Mouse (Mus musculus): Measurements from ENCODE around the gene Plxdc1. TPM values are rescaled to one million over a fixed set of nuclear protein-coding genes. Genes with fewer than 3 reads are reported as not detected.
A peak's percentile ranks its signal among the peaks of the same experiment; 100 is the strongest.

Plxdc1 gene
- polyA plus RNA-seq, 1 experiment from 2014 or later = 0.53 TPM

DNA sequence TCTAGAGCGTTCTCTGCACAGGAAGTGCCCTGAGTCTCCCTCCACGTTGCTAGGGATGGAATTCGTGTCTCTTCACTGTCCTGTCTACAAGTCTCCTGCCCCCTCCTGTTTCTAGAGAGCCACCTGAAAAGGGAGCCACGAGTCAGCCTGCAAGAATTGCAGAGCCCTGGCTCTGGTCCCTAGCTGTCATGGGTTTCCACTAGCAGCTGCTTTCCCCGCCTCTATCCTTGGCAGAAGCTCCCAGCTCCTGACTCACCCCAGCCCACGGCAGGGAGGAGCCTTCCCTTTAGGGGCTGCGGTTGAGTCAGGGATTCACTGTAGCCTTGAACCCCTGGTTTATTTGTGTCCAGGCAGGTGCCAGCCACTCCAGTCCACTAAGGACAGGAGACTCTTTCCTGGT, 15.0 kb downstream of the Plxdc1 start:
- ATAC-seq (ENCODE audit: insufficient read depth) (peak; percentile 82), DNase-seq (peak; percentile 87)

GRCm38 (mm10) chr11:97970771-97971170, 15.5 kb downstream of the Plxdc1 start:
- H3K9me3 ChIP-seq (ENCODE audit: low read depth, low read length) = no peaks in the 10 kb centered on the region
- no peak overlapping the region for H3K27ac ChIP-seq (ENCODE audit: low read depth)
- no peaks in the 10 kb centered on the region for H3K4me1 ChIP-seq (ENCODE audit: insufficient read depth)
- peak; percentile 48; the same call in 1 of the 2 replicates for ATAC-seq (ENCODE audit: insufficient read depth)
- H3K36me3 ChIP-seq (ENCODE audit: insufficient read depth) = no peaks in the 10 kb centered on the region
- no peak overlapping the region for H3K4me3 ChIP-seq (ENCODE audit: low read depth, low read length)
- WGBS = 57% methylated on average over 7 of the region's 7 CpGs
- DNase-seq = no peak
- no peak overlapping the region for H3K9ac ChIP-seq
- H3K4me2 ChIP-seq = peak overlapping the region; percentile 36; the same call in 1 of the 2 replicates
- TF ChIP-seq CTCF (IDR thresholded peaks at IDR 0.05; ENCODE audit: low read depth) = no peak
- H3K27me3 ChIP-seq (ENCODE audit: insufficient read depth, low read length) = no peaks in the 10 kb centered on the region

More for the DNA sequence above, 15.0 kb downstream of the Plxdc1 start:
- no peak overlapping the region for H3K27ac ChIP-seq (ENCODE audit: low read depth)
- no peaks in the 10 kb centered on the region for H3K36me3 ChIP-seq (ENCODE audit: insufficient read depth)
- H3K4me3 ChIP-seq (ENCODE audit: low read depth, low read length) = no peak overlapping the region
- H3K27me3 ChIP-seq (ENCODE audit: insufficient read depth, low read length) = no peaks in the 10 kb centered on the region
- no peaks in the 10 kb centered on the region for H3K4me1 ChIP-seq (ENCODE audit: insufficient read depth)
- no peak for TF ChIP-seq CTCF (IDR thresholded peaks at IDR 0.05; ENCODE audit: low read depth)
- 14% methylated on average over 7 of the region's 7 CpGs for WGBS
- peak overlapping the region; percentile 36 for H3K4me2 ChIP-seq
- no peak overlapping the region for H3K9ac ChIP-seq
- no peaks in the 10 kb centered on the region for H3K9me3 ChIP-seq (ENCODE audit: low read depth, low read length)

DNA sequence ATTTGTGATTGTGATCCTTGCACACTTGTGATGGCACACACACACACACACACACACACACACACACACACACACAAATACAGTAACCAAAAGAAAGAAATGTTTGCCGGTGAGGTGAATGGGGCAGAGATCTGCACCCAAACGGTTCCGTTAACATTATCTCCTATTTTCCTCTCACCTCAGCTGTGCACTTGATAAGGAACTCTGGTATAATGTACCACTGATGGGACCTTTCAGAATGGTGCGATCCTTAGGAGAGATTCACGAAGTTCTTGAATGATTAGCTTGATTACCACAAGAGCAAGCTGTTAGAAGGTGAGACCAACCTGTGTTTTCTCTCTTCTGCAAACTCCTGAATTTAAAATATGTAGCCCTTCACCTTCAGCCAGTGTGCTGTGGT, 17.9 kb downstream of the Plxdc1 start:
- no peak for TF ChIP-seq CTCF (IDR thresholded peaks at IDR 0.05; ENCODE audit: low read depth)
- DNase-seq = no peak
- no peaks in the 10 kb centered on the region for H3K9me3 ChIP-seq (ENCODE audit: low read depth, low read length)
- H3K4me1 ChIP-seq (ENCODE audit: insufficient read depth) = no peaks in the 10 kb centered on the region
- H3K36me3 ChIP-seq (ENCODE audit: insufficient read depth) = no peaks in the 10 kb centered on the region
- ATAC-seq (ENCODE audit: insufficient read depth) = no peak
- WGBS = 67% methylated on average over 5 of the region's 5 CpGs
- no peak overlapping the region for H3K4me2 ChIP-seq
- H3K27ac ChIP-seq (ENCODE audit: low read depth) = no peak overlapping the region
- H3K27me3 ChIP-seq (ENCODE audit: insufficient read depth, low read length) = no peaks in the 10 kb centered on the region
- H3K9ac ChIP-seq = no peak overlapping the region
- no peak overlapping the region for H3K4me3 ChIP-seq (ENCODE audit: low read depth, low read length)

DNA sequence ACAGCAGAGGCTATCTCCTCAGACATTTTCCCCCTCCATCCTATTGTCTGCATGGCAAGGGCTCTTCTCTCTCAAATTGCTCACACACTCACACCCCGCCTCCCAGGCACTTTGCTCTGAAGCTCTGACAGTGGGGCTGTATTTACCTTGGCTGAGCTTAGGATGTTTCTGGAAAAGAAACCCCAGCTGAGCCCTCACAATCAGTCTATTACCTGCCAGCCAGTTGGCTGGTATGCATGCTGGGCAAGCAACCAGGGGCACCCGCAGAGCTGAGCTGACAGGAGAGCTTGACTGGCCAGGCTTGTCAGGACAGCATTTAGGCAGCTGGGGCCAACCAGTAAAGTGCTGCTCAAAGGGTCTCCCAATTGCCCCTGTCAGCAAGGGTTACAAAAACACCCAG, 19.1 kb downstream of the Plxdc1 start:
- Histone ChIP-seq H3K4me2 (no peak overlapping the region), H3K4me1 (ENCODE audit: insufficient read depth) (no peaks in the 10 kb centered on the region), H3K4me3 (ENCODE audit: low read depth, low read length) (no peak overlapping the region), H3K9ac (no peak overlapping the region), H3K27ac (ENCODE audit: low read depth) (no peak overlapping the region), H3K27me3 (ENCODE audit: insufficient read depth, low read length) (no peaks in the 10 kb centered on the region), H3K9me3 (ENCODE audit: low read depth, low read length) (no peaks in the 10 kb centered on the region), H3K36me3 (ENCODE audit: insufficient read depth) (no peaks in the 10 kb centered on the region)
- no peak for ATAC-seq (ENCODE audit: insufficient read depth)
- TF ChIP-seq CTCF (IDR thresholded peaks at IDR 0.05; ENCODE audit: low read depth) = no peak
- WGBS = 23% methylated on average over 2 of the region's 2 CpGs
- no peak for DNase-seq

- Histone ChIP-seq H3K27ac (ENCODE audit: low read depth) (no peak overlapping the region), H3K4me3 (ENCODE audit: low read depth, low read length) (no peak overlapping the region), H3K9me3 (ENCODE audit: low read depth, low read length) (no peaks in the 10 kb centered on the region), H3K4me1 (ENCODE audit: insufficient read depth) (no peaks in the 10 kb centered on the region), H3K9ac (no peak overlapping the region), H3K4me2 (no peak overlapping the region), H3K27me3 (ENCODE audit: insufficient read depth, low read length) (no peaks in the 10 kb centered on the region), H3K36me3 (ENCODE audit: insufficient read depth) (no peaks in the 10 kb centered on the region)
- DNase-seq (no peak), ATAC-seq (ENCODE audit: insufficient read depth) (no peak)
- TF ChIP-seq CTCF (IDR thresholded peaks at IDR 0.05; ENCODE audit: low read depth) = peak; percentile 63
- 86% methylated on average over 1 of the region's 1 CpGs for WGBS
These were observed 25.3 kb downstream of the Plxdc1 start for GRCm38 (mm10) chr11:97960907-97961306.

DNA sequence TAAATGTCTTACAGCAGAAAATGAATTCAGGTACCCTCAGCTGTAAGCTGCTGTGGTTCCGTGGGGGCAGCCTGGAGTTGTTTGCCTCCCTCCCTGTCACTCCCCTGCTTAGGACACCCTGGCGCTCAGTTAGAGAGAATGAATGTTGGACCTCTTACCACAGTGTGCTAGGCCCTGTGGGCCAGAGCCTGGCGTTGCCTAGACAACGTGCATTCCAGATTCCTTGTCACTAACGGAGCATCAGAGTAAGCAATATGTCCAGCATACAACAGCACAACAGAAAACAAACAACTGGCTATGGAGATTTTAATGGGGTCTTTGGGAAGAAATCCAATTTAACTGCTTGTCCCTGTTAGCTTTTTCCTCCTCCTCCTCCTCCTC, 27.0 kb downstream of the Plxdc1 start:
- H3K4me2 ChIP-seq = no peak overlapping the region
- ATAC-seq (ENCODE audit: insufficient read depth) (no peak), DNase-seq (peak; percentile 27)
- 0 out of 2 replicates have a peak, but pooled peaks cover 2% of the 10 kb centered on the region for H3K4me1 ChIP-seq (ENCODE audit: insufficient read depth)
- TF ChIP-seq CTCF (IDR thresholded peaks at IDR 0.05; ENCODE audit: low read depth) = no peak
- no peak overlapping the region for H3K27ac ChIP-seq (ENCODE audit: low read depth)
- no peak overlapping the region for H3K4me3 ChIP-seq (ENCODE audit: low read depth, low read length)
- H3K9ac ChIP-seq = no peak overlapping the region
- no peaks in the 10 kb centered on the region for H3K27me3 ChIP-seq (ENCODE audit: insufficient read depth, low read length)
- 62% methylated on average over 5 of the region's 5 CpGs for WGBS
- H3K36me3 ChIP-seq (ENCODE audit: insufficient read depth) = no peaks in the 10 kb centered on the region
- H3K9me3 ChIP-seq (ENCODE audit: low read depth, low read length) = no peaks in the 10 kb centered on the region

DNA sequence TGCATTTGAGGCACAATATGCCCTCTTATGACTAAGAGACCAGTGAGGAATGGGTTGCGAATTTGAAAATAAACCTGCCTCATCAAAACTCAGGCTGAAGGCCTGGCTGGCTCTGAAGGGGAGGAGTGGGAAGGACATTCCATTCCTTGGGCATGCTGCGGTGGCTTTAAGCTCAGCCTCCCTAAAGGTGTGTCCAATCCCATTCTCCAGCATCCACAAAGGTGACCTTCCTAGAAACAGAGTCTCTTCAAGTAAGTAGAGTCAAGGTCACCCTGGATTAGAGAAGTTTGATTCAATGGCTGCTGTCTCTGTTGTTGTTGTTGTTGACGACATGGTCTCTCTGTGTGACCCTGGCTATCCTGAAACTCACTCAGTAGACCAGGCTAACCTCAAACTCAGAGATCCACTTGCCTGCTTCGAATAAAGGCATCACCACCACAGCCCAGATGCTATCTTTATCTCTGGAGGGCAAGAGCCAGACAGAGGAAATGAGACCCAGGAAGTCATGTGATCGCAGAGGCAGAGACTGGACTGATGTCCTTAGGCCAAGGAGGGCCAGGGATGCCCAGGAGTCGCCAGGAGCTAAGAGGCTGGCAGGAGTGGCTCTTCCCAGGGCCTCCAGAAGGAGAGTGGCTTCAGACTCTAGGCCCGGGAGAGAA, 27.5 kb downstream of the Plxdc1 start:
- Histone ChIP-seq H3K27me3 (ENCODE audit: insufficient read depth, low read length) (no peaks in the 10 kb centered on the region), H3K4me1 (ENCODE audit: insufficient read depth) (0 out of 2 replicates have a peak, but pooled peaks cover 3% of the 10 kb centered on the region), H3K36me3 (ENCODE audit: insufficient read depth) (no peaks in the 10 kb centered on the region), H3K4me2 (no peak overlapping the region), H3K27ac (ENCODE audit: low read depth) (no peak overlapping the region), H3K4me3 (ENCODE audit: low read depth, low read length) (no peak overlapping the region), H3K9me3 (ENCODE audit: low read depth, low read length) (no peaks in the 10 kb centered on the region), H3K9ac (no peak overlapping the region)
- DNase-seq (no peak), ATAC-seq (ENCODE audit: insufficient read depth) (no peak)
- 69% methylated on average over 7 of the region's 7 CpGs for WGBS
- no peak for TF ChIP-seq CTCF (IDR thresholded peaks at IDR 0.05; ENCODE audit: low read depth)
